Mouse (Mus musculus) activated CD4-positive, CD25-positive, alpha-beta regulatory T cell, adult 4 months (primary cell): ENCODE data around the gene Gpr146. TPM values are rescaled to one million over a fixed set of nuclear protein-coding genes. Genes with fewer than 3 reads are reported as not detected.

ENCODE experiments used
- ATAC-seq: one replicate; pipeline ENCODE4 v1.8.0; 2017
- polyA plus RNA-seq, 2 experiments: library from polyadenylated mRNA; unstranded; fragments of 100-300 nt; shearing (Covaris generic); gene quantifications; one replicate each; pipeline ENCODE4 v1.2.1; 2017

Gpr146 gene
- polyA plus RNA-seq, 2 experiments from 2014 or later, result 8.1 to 8.8 TPM

GRCm38 (mm10) chr5:139359244-139359643 lies 18.3 kb upstream of the Gpr146 start:
- no peak for ATAC-seq

DNA sequence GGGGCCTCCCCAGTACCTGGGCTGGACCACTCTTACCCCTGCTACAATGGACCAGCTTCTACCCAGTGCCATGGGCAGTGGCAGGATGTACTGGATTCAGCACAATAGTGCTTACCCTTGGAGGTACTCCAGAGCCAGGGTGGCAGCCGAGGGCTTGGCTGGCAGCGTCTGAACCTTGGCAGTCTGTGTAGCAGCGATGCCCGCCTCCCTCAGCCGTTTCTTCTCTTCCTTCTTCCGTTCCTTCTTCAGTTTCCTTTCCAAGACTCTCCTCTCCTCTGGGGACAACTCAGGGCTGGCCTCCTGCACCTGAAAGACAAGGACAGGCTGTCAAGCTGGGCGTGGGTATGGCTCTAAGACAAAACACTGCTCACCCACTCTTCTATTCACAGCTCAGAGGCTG lies 13.6 kb upstream of the Gpr146 start:
- ATAC-seq, result no peak

DNA sequence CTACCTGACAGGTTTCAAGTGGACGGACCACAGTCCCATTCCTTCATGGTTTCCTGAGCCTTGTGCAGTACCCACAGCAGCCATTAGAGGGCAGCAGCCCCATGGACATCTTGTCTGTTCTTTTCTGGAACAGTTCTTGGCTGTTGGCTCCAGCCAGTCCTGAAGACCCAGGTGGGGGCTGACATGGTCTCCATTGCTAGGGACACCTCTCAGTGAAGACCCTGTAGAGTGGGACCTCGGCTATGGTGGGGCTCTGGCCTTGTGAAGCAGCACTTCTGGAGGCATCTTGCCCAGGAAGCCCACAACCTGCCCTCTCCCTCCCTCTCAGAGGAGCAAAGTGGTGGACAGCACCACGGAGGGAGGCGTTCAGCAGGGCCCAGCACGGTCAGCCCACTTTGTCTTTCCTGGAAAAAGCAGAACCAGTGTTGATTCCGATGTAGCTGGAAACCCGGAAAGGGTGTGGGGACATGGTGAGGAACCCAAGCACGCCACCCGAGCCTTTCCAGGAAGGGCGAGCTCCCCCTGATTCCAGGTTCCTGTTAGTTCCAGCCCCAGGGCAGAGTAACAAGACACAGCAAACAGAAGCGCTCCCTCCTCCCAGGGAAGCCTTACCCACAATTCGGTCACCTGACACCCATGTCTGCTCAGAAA lies 13.1 kb upstream of the Gpr146 start:
- ATAC-seq, result peak; percentile 64

- ATAC-seq, result no peak
These were observed 12.5 kb upstream of the Gpr146 start for GRCm38 (mm10) chr5:139364911-139365571.

DNA sequence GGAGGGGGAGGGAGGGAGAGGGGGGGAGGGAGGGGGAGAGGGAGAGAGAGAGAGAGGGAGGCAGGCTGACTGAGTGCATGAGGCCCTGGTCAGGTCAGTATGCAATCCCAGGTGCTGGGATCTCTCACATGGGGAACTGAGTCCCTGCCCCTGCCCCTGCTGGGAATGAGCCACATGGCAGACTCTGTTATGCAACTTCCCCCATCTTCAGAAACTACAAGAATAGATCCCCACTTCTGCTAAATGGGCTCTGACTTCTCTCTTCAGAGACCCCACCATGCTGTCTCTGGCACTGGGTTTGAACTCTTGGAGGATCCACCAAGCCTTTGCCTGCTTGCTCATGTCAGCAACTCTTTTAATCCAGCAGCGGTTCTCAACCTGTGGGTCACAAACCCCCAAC lies 11.7 kb upstream of the Gpr146 start:
- no peak for ATAC-seq

DNA sequence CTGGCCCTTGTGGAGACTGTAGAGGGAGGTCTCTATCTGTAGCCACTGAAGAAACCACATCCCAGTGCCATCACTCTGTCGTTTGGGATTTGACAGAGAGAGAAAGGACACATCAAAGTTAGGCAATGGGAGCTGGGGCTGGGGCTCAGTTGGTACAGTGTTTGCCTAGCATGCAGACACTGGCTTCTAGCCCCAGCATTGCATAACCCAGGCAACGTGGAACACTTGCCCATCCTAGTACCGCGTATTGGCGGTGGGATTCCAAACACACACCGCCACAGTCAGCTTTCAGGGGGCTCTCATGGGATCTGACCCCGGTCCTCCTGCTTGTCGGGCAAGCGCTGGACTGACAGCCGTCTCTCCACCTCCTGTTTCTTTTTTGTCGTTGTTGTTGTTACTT lies 11.0 kb upstream of the Gpr146 start:
- ATAC-seq, result no peak

- ATAC-seq, result no peak
These were observed 9.5 kb upstream of the Gpr146 start for GRCm38 (mm10) chr5:139367884-139368458.

DNA sequence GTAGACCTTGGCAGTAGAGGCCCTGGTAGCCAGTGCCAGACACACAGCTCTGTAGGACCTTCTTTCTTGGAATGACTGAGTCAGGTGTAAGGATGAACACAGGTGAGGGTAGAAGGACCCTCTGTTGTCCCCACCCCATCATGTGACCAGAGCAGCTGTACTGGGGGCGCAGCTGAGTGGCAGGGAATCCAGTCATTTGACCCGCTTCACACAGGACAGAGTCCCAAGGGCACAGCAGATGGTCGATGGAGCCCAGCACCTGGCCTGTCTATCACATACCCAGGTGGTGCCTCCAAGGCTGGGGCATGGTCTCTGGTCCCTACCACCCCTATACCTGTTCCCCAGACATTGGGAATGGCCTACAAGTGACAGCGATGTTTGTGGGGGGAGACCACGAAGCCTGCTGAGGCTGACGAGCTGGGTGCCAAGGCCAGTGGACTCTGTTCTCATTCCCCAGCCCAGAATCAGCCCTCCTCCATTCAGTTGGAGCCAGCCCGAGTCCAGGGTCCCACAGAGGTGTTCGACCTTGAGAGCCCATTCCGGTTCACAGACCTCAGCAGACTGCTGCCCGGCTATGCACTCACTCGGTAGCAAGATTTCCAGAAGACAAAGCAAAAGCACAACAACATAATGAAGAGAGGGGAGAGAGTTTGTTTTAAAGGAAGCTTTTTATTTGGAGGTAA lies 8.7 kb upstream of the Gpr146 start:
- no peak for ATAC-seq

DNA sequence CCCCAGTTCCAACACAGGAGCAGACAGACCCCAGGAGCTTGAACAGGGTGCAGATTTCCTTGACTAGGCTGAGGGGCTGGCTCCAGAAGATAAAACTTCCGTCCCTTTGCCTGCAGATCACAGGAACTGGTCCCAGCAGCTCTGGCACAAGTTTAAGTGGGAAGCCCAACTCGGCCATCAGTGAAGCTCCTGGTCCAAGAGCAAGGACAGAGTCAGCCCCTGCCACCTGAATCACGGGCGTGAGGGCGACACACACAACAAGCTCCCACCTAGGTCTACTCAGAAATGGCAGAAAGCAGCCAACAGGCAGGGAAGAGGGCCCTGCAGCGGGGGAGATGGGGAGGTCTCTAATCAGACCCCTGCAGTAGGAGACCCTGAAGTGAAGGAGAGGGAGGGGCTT lies 7.2 kb upstream of the Gpr146 start:
- no peak for ATAC-seq

- ATAC-seq, result no peak
These were observed 6.4 kb upstream of the Gpr146 start for GRCm38 (mm10) chr5:139371118-139371517.

- ATAC-seq, result peak; percentile 95
These were observed 5.7 kb upstream of the Gpr146 start for GRCm38 (mm10) chr5:139371631-139372401.

DNA sequence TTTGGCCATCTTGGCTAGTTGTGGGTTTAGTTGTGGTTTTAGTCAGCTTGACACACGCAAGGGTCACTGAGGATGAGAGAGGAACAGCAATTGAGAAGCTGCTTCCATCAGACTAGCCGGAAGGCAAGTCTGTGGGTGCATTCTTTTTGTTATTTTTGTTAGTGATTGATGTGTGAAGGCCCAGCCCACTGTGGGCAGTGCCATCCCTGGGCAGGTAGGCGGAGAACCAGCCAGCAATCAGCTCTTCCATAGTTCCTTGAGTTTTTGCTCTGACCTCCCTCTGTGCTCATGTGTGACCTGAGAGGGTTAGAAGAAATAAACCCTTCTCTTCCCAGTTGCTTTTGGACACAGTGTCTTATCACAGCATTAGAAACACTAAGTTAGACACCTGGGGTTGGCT lies 4.4 kb upstream of the Gpr146 start:
- ATAC-seq, result no peak

DNA sequence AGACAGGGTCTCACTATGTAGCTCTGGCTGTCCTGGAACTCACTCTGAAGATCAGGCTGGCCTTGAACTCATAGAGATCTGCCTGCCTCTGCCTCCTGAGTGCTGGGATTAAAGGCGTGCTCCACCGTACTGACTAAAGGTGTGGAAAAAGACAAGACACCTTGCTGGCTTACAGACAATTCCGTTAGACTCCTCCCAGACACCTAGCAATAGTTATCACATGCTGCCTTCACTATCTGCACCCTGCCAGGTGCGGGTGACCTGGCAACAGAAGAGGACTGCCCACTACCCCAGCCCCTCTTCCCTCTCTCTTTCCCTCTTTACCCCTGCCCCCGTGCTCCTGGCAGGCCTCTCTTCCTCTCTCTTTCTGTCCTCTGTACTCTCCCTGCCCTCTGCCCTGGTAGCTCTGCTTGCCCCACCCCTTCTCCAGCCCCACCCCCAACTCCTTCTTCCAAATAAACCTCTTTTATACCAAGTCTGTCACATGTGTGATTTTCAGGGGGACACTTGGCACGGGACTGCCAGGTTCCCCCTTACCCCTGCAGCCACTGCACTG lies 3.5 kb upstream of the Gpr146 start:
- ATAC-seq, result no peak

DNA sequence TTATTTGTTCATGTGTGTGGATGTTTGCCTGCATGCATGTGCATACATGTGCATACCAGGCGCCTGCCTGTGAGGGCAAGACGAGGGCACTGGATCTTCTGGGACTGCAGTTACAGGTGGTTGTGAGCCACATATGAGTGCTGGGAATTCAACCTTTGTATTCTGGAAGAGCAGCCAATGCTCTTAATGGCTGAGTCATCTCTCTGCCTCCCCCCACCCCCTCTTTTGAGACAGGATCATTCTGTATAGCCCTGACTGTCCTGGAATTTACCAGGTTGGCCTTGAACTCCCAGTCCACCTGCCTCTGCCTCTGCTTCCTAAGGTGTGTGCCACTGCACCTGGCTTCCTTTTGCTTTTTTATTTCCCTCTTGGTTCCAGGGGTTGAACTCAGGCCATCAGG lies 2.7 kb upstream of the Gpr146 start:
- ATAC-seq, result no peak

GRCm38 (mm10) chr5:139378271-139378556 lies 717 bp downstream of the Gpr146 start:
- no peak for ATAC-seq

DNA sequence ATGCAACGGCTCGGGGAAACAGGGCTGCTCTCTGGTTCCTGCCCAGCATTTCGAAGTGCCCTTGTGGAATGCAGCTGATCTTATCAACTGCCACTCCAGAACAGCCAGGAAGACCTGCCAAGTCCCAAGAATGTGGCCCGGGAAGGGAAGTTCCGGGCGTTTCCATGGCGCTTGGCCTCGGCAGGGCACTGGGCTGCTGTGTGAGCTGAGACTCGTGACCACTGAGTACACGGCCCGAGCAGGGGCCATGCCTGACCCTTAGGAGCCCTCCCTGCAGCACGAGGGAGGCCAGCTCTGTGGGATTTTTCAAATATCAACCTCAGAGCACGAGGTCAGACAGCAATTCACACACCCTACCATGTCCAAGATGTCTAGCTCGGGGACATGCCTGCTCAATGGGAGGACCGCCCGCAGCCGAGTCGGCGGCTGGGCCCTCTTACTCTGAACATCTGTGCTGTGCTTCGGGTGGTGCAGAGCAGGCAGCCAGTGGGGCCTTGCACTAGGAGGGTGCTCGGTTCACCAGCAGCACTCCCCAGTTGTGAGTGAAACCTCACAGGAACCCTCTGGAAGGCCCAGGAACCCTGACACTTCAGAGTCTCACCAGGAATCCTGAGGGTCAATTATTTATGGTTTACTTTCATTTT lies 1.6 kb downstream of the Gpr146 start:
- ATAC-seq, result no peak

DNA sequence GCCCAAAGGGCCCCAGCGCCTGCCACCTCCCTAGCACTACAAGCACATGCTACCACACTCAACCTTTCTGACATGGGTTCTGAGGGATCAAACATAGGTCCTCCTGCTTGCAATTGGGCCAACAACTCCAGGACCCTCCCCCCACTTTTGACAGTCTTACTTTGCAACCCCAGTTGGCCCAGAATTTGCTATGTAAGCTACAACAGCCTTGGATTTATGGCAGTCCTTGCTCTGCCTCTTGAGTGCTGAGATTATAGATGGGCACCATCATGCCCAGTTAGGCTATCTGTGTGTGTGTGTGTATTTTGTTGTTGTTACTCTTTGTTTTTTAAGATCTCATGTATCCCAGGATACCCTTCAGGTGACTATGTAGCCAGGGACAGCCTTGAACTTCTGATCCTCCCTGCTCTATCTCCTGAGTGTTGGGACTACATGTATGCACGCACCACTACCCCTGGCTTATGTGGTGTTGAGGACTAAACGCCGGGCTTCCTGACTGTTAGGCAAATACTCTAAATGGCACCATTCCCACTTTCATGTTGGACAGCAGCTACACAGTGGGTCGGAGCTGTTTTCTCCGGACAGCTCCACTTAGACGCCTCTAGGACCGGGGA lies 2.4 kb downstream of the Gpr146 start:
- ATAC-seq, result no peak

- no peak for ATAC-seq
These were observed 3.1 kb downstream of the Gpr146 start for GRCm38 (mm10) chr5:139380385-139381248.

DNA sequence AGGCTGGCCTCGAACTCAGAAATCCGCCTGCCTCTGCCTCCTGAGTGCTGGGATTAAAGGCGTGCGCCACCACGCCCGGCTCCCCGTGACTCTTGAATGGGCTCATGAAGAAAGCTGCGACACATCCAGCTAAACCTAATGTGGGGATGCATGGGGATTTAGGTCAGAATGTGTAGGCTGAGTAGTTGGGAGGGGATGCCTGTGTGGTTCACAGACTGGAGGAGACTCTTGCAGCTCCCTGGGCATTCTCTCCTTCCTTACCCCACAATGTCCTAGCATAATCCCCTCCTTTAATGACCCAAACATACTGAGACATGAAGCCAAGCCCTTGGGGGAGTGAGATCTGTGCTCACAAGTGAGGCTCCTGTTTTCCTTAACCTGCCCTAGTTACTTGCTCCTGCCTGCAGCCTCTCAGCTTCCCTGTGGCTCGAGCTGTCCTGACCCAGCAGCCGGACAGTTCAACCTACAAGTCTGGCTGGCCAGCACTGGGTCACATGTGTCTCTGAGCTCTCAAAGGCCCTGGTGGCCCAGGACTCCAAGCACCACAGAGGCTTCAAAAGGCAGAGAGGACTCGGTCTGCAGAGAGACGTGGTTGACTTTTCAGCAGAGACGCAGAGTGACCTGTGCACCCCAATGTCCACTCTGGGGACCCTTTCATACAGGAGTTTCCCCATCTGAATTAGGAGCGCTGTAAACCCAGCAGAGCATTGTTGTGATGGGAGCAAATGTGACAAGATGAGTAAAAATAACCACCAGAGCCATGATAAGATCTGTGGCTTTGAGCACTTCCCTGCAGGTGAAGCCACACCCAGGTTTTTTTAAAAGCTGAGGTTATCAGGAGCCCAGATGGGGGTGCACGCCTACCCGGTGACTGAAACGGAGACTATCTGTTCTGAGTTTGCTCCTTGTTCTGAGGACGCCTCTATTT lies 4.4 kb downstream of the Gpr146 start:
- ATAC-seq, result peak; percentile 69

GRCm38 (mm10) chr5:139382760-139383159 lies 5.3 kb downstream of the Gpr146 start:
- ATAC-seq, result peak; percentile 75
